Mouse (Mus musculus) liver, adult 2 months (tissue): ENCODE data around the gene Ptms.

Experiments used
- CTCF ChIP-seq: fragments of 200-500 bp; IDR thresholded peaks from 2 replicates; pipeline ENCODE4 v1.5.1; 2011; ENCODE audit warnings: low read depth, low read length, control low read depth
- POLR2A ChIP-seq: fragments of 200-500 bp; IDR thresholded peaks from 2 replicates; pipeline ENCODE4 v1.6.1; 2011; ENCODE audit warnings: low read length, control low read depth; ENCODE audit not compliant: insufficient read depth; ENCODE audit errors: extremely low read depth

GRCm38 (mm10) chr6:124885956-124886381, 33.9 kb downstream of the Ptms start:
- TF ChIP-seq CTCF, result no peak
- no peak for TF ChIP-seq POLR2A
